In genomic region chr5:120703660-120704059, GRCm38 (mm10) we compare ENCODE assay signal across 8 mouse cellular contexts.
DNase-seq lines count a peak whose midpoint lies in the region.
"Had no signal": no experiment of that assay in that cellular context is flagged by ENCODE, and none has a peak within 500 bp of the region (broad histone marks: within the 10 kb centered on the region; RNA-seq: fewer than 3 reads in every experiment).

No protein-coding gene starts in this region.

- DNase-seq in cerebellum, adult 11-12 months = peak; percentile 51
- no peak for DNase-seq in cerebellum, postnatal 10 days
- DNase-seq in cerebellum, adult 9-11 months = peak; percentile 55
- no peak for DNase-seq in cerebellum, postnatal 14 days
- DNase-seq: adrenal gland, adult 2 months; adrenal gland, postnatal 10 days; adrenal gland, postnatal 25 days; embryo, embryonic 11 days had no signal

Comparison
In these comparisons a context has a peak if more than half of its experiments do, and no peak if none do; other contexts are left out.
1. DNase-seq: peak in cerebellum, adult 11-12 months (single experiment) and cerebellum, adult 9-11 months (single experiment); none in cerebellum, postnatal 10 days (0 of 2) and cerebellum, postnatal 14 days (0 of 2).